Mouse (Mus musculus) layer of hippocampus, adult 11-12 months (tissue): ENCODE data around the gene Gm10974.

Experiments
- DNase-seq: peaks from one replicate; pipeline ENCODE4 v3.0.0; 2022; ENCODE audit warnings: low spot score

The Gm10974 gene

DNA sequence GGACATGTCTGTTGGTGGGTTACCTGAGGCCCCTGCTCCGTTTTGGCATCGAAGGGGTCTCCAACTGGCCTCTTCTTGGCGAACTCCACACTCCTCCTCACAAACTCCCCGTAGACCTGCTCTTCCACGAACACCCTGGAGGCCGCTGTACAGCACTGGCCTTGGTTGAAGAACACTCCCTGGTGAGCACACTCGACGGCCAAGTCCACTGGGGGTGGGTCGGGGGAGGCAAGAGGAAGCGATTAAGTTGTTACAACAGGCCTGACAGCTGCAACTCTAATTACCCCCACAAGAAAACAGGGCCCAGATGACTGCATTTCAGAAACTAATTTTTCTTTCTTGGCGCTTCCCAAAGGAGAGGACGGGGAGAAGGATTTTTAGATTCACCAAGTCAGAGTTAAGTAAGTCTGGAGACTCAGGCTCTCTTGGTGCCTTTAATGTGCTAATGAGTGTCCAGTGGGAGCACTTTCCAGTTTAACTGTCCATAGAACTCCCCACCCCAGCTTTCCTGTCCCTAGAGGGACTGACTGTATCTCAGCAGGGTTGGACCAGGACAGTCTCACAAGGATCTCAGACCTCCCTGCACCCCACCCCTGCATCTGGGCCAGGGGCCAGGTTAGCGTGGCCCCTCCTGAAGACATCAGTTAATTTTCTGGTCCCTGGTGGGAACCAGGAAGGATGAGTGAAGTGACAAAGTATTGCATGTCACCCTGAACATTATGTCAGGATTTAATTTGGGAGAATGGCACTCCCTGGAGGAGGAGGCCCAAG lies 40.4 kb downstream of the Gm10974 start:
- DNase-seq, result no peak

GRCm38 (mm10) chr7:66406971-66407370 lies 41.3 kb downstream of the Gm10974 start:
- no peak for DNase-seq

- peak; percentile 13 for DNase-seq
Measured at GRCm38 (mm10) chr7:66409433-66409832, 43.7 kb downstream of the Gm10974 start.

DNA sequence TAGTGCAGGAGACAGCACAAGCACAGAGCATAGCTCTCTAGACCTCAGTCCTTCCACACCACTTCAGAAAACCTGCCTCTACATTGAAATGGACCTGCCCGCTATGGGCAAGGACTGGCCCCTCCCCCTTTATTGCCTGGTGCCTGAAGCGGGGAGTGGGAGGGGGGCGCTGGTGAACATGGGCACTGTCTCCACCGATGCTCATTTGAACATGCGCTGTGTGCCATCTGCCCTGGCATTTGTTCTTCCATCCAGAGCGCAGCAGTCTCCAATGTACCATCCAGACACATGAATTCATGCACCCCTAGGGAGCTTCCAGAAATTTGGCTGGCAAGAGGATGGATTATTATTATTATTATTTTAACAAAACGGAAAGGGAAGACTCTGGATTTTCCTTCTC lies 47.4 kb downstream of the Gm10974 start:
- no peak for DNase-seq

DNA sequence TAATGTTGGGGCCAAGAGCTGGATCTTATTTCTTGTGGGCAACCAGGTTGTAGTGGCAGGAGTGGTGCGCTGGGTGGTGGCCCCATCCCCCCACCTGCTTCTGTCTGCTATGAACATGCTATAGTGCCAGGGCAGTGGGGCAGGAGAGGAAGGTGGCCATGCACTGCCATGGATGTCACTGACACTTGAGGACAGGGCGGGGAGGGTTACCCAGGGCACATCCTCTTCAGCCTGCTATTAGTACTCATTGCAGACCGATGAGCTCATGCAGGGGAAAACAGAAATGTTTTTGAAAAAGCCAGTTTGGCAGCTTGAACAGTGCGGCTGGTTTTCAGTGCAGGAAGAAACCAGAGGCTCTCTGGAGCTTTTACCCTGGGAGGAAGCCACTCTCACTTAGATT lies 51.1 kb downstream of the Gm10974 start:
- DNase-seq, result no peak

GRCm38 (mm10) chr7:66418981-66419380 lies 53.3 kb downstream of the Gm10974 start:
- DNase-seq, result no peak

- no peak for DNase-seq
Measured at GRCm38 (mm10) chr7:66421903-66422302, 56.2 kb downstream of the Gm10974 start.

DNA sequence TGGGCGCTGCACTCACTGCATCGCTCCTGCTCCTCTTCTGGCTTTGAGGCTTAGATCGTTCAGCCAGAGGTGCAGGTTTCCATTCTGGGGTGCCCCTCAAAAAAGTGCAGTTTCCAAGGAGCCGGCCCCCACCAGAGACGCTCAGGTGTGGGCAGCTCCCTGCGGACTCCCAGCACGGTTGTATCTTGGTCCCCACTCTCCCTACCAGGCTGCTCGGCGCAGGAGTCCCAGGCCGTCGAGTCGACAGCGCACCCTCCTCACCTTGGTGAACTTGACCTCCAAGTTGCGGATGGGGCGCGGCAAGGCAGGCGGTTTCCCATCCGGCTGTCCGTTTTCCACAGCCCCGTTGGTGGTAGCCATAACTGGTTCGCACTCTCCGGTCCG lies 61.3 kb downstream of the Gm10974 start:
- DNase-seq, result no peak

DNA sequence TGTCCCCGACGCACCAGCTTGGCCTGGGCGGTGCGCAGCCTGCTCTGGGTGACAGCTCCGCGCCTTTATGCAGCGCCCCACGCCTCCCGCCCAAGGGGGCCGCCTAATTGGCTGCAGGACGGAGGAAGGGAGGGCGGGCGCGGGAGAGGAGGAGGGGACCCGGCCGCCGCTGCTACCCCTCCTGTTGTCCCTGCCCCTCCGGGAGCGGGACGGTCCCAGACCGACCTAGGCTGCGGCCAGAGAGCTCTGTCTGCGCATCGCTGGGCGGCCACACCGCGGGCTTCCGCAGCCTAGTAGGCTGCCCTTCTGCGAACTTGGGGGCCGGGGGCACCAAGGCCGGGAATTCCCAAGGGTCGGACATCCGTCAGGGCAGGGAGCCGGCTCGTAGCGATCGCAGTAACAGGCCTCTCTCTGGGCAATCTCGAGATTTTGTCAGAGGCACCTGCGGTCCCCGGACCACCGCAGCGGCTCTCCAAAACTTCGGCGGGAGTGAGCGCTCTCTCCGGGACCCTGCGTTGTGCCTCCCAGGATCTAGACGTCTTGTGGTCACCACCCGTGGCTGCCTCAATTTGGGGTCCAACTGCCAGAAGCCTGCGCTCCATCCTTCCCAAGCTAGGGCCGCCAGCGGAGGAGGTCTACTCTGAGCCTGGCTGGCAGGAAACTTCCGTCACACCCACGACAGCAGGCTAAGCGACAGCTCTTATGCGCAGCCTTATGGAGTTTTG lies 61.9 kb downstream of the Gm10974 start, which contains the start of gene Aldh1a3:
Aldh1a3 (minus strand) TSS at position 81 of the 725 bp plus-strand sequence.
- DNase-seq, result no peak

GRCm38 (mm10) chr7:66434453-66434935 lies 68.8 kb downstream of the Gm10974 start:
- DNase-seq, result peak; percentile 73
